Mouse (Mus musculus) stomach, postnatal 0 days (tissue): ENCODE data around the gene Ess2.

Source experiments
- CTCF ChIP-seq: IDR thresholded peaks from 2 replicates; pipeline ENCODE4 v1.5.1; 2016; ENCODE audit warnings: antibody characterized with exemption, low read depth, mild to moderate bottlenecking, moderate library complexity
- EP300 ChIP-seq: optimal IDR thresholded peaks from 2 replicates; pipeline ENCODE3; 2016; ENCODE audit warnings: antibody characterized with exemption

GRCm38 (mm10) chr16:17865293-17865692 is 45.9 kb downstream of the Ess2 start:
- TF ChIP-seq CTCF (no peak), EP300 (no peak)
